Mouse (Mus musculus) embryonic facial prominence, embryonic 14.5 days (tissue): ENCODE results near the gene Exoc6. TPM values are rescaled to one million over a fixed set of nuclear protein-coding genes. Genes with fewer than 3 reads are reported as not detected.

Experiments used
- ATAC-seq: fragments of 200-750 bp; cut with Nextera tagmentation; 2 replicates; pipeline ENCODE4 v1.8.0; 2017; ENCODE audit warnings: low read depth, moderate number of reproducible peaks, moderate TSS enrichment
- DNase-seq: peaks from one replicate; pipeline ENCODE4 v3.0.0-alpha.2; 2015; ENCODE audit warnings: low spot score
- H3K27ac ChIP-seq: fragments of 300-500 bp; sonication (generic); replicated peaks from 2 replicates; pipeline ENCODE4 v1.5.1; 2014; ENCODE audit warnings: low read depth, mild to moderate bottlenecking, low read length, moderate library complexity
- H3K27me3 ChIP-seq: fragments of 300-500 bp; sonication (generic); replicated peaks from 2 replicates; pipeline ENCODE4 v1.6.1; 2014; ENCODE audit warnings: low read length; ENCODE audit not compliant: control insufficient read depth, insufficient read depth
- H3K36me3 ChIP-seq: fragments of 300-500 bp; sonication (generic); 2 replicates; pipeline ENCODE4 v1.6.1; 2014; ENCODE audit warnings: low read length, mixed read lengths; ENCODE audit not compliant: control insufficient read depth, insufficient read depth
- H3K4me1 ChIP-seq: fragments of 300-500 bp; sonication (generic); 2 replicates; pipeline ENCODE4 v1.6.1; 2014; ENCODE audit warnings: antibody characterized with exemption, low read length; ENCODE audit not compliant: control insufficient read depth, insufficient read depth
- H3K4me2 ChIP-seq: fragments of 300-500 bp; sonication (generic); 2 replicates; pipeline ENCODE4 v1.6.1; 2014; ENCODE audit warnings: low read depth, mild to moderate bottlenecking, low read length, moderate library complexity, mixed read lengths
- H3K4me3 ChIP-seq: fragments of 300-500 bp; sonication (generic); 2 replicates; pipeline ENCODE4 v1.5.1; 2014; ENCODE audit warnings: low read depth, mild to moderate bottlenecking, low read length
- H3K9ac ChIP-seq: fragments of 300-500 bp; sonication (generic); 2 replicates; pipeline ENCODE4 v1.6.1; 2014; ENCODE audit warnings: low read depth, mild to moderate bottlenecking, low read length, moderate library complexity, mixed read lengths
- H3K9me3 ChIP-seq: fragments of 300-500 bp; sonication (generic); 2 replicates; pipeline ENCODE4 v1.6.1; 2016; ENCODE audit warnings: low read length; ENCODE audit not compliant: control insufficient read depth
- WGBS: fragments of 180-500 bp; shearing (Covaris S2); extraction: QIAGEN DNeasy Blood & Tissue Kit; methylation state at CpG from one replicate; pipeline ENCODE4 v1.1.7; 2014; 5-methylcytosine and 5-hydroxymethylcytosine counted together
- polyA plus RNA-seq: library from polyadenylated mRNA; unstranded; fragments of >200 nt; fragmentation: Nextera tagmentation; extraction: Ambion mirVana; gene quantifications from 2 replicates; pipeline ENCODE4 v1.2.1, GENCODE M21; 2014

Gene Exoc6
- polyA plus RNA-seq, 1 experiment from 2014 or later, result 10.7 TPM

- no peaks in the 10 kb centered on the region for H3K36me3 ChIP-seq
- peak overlapping the region; percentile 66 for H3K4me2 ChIP-seq
- no peak for ATAC-seq
- WGBS, result 3% methylated on average over 36 of the region's 42 CpGs
- H3K9me3 ChIP-seq, result no peaks in the 10 kb centered on the region
- no peak overlapping the region for H3K9ac ChIP-seq
- DNase-seq, result no peak
- peak overlapping the region; percentile 39 for H3K4me3 ChIP-seq
- no peak overlapping the region for H3K27ac ChIP-seq
- peaks cover 5% of the 10 kb centered on the region; the same call in 1 of the 2 replicates for H3K4me1 ChIP-seq
- H3K27me3 ChIP-seq, result peaks cover 100% of the 10 kb centered on the region
These were observed 145.8 kb downstream of the Exoc6 start for GRCm38 (mm10) chr19:37695762-37696602.

DNA sequence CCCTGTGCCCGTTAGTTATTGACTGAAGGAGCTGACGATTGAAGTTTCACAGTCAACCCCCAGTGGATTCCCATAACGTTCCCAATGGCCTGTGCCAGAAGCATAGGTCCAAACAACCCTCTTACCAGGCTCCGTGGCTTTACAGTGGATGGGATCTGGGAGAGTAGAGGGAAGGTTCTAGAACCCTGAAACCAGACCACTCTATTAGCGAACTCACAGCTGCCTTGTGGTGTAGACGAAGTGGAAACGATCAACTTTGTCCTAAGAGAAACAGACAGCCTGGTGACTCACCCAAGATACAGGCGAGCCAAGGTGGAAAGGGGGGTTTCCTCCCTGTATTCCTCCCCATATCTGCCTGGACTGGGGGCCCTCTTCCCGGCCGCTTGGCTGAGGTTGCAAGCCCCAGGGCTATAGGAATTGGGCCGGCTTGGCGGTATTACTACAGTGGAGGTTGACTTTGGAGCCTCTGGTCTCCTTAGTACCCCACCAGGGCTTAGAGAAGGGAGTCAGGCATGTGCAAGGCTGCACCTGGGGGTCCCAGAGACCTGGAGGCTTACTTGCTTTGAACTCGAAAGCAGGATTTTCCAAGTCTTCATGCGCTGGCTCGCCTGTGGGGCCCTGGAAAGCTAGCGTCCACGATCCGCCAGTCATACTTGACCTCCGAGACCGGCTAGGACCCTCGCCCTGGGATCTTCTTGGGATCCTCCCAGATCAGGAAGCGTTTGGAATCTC is 146.6 kb downstream of the Exoc6 start:
- Histone ChIP-seq H3K4me2 (peak overlapping the region; percentile 66), H3K27ac (no peak overlapping the region), H3K27me3 (peaks cover 95% of the 10 kb centered on the region), H3K9ac (no peak overlapping the region), H3K4me1 (peaks cover 5% of the 10 kb centered on the region; the same call in 1 of the 2 replicates), H3K36me3 (no peaks in the 10 kb centered on the region), H3K9me3 (no peaks in the 10 kb centered on the region), H3K4me3 (peak overlapping the region; percentile 39)
- ATAC-seq (no peak), DNase-seq (no peak)
- WGBS, result 4% methylated on average over 22 of the region's 22 CpGs

GRCm38 (mm10) chr19:37697335-37697636 is 147.1 kb downstream of the Exoc6 start:
- no peak overlapping the region for H3K9ac ChIP-seq
- no peaks in the 10 kb centered on the region for H3K9me3 ChIP-seq
- peaks cover 95% of the 10 kb centered on the region for H3K27me3 ChIP-seq
- peaks cover 5% of the 10 kb centered on the region; the same call in 1 of the 2 replicates for H3K4me1 ChIP-seq
- H3K4me3 ChIP-seq, result peak overlapping the region; percentile 39
- ATAC-seq (no peak), DNase-seq (no peak)
- no peaks in the 10 kb centered on the region for H3K36me3 ChIP-seq
- no peak overlapping the region for H3K27ac ChIP-seq
- WGBS, result under 1% methylated on average over 18 of the region's 18 CpGs
- H3K4me2 ChIP-seq, result peak overlapping the region; percentile 66

DNA sequence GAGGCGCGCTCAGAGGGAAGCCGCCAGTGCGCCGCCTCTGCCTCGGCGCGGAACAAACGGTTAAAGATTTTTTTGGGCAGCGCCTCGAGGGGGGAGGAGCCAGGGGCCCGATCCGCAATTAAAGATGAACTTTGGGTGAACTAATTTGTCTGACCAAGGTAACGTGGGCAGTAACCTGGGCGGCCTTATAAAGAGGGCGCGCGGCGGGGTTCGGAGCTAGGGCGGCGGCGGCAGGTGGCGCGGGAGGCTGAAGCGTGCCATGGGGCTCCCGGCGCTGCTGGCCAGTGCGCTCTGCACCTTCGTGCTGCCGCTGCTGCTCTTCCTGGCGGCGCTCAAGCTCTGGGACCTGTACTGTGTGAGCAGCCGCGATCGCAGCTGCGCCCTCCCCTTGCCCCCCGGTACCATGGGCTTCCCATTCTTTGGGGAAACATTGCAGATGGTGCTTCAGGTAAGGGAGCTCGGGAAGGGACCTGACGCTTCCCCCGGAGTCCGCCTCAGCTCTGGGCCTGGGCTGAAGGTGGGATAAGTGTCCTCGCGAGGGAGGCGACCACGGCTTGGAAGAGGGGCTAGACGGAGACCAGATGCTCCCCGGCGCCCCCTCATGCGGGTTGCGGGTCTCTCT is 147.5 kb downstream of the Exoc6 start, which contains the start of gene Cyp26a1:
Gene Cyp26a1, plus strand, starts transcription at position 148 of the 622 bp plus-strand sequence.
- Histone ChIP-seq H3K4me1 (peaks cover 5% of the 10 kb centered on the region; the same call in 1 of the 2 replicates), H3K4me2 (peak within 1 kb of the TSS; percentile 66), H3K4me3 (peak within 1 kb of the TSS; percentile 39), H3K9ac (peak within 1 kb of the TSS; percentile 2; the same call in 1 of the 2 replicates), H3K27ac (no peak within 1 kb of the TSS), H3K36me3 (no peaks in the 10 kb centered on the region), H3K9me3 (no peaks in the 10 kb centered on the region), H3K27me3 (peaks cover 95% of the 10 kb centered on the region)
- peak; percentile 51 for ATAC-seq
- no peak for DNase-seq
- 0% methylated on average over 44 of the region's 51 CpGs for WGBS

DNA sequence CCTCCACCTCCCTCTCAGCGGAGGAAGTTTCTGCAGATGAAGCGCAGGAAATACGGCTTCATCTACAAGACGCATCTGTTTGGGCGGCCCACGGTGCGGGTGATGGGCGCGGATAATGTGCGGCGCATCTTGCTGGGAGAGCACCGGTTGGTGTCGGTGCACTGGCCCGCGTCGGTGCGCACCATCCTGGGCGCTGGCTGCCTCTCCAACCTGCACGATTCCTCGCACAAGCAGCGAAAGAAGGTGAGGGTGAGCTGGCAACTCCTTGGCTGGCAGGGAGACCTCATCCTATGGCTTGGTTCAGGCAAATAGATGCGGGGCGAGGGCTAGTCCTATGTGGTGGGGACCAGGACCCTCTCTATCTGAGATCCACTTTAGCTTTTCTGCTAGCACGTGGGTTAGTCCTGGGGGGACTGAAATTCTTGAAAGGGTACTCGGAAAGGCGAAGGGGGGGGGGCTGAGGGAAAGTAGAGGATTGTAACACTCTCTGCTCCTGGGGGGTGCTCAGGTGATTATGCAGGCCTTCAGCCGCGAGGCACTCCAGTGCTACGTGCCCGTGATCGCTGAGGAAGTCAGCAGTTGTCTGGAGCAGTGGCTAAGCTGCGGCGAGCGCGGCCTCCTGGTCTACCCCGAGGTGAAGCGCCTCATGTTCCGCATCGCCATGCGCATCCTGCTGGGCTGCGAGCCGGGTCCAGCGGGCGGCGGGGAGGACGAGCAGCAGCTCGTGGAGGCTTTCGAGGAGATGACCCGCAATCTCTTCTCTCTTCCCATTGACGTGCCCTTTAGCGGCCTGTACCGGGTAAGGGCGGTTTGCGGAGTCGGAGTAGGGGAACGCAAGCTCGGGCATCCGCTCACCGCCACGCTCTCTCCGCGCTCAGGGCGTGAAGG is 148.3 kb downstream of the Exoc6 start:
- Histone ChIP-seq H3K9me3 (no peaks in the 10 kb centered on the region), H3K4me2 (peak overlapping the region; percentile 66), H3K4me1 (peaks cover 5% of the 10 kb centered on the region; the same call in 1 of the 2 replicates), H3K27me3 (peaks cover 92% of the 10 kb centered on the region), H3K36me3 (no peaks in the 10 kb centered on the region), H3K9ac (0 out of 2 replicates have a peak overlapping the region, but pooled peaks have one; percentile 2), H3K27ac (no peak overlapping the region), H3K4me3 (peak overlapping the region; percentile 39)
- DNase-seq, result no peak
- 1% methylated on average over 57 of the region's 63 CpGs for WGBS
- no peak for ATAC-seq

- H3K27me3 ChIP-seq, result peaks cover 80% of the 10 kb centered on the region
- H3K36me3 ChIP-seq, result no peaks in the 10 kb centered on the region
- no peak overlapping the region for H3K9ac ChIP-seq
- 26% methylated on average over 9 of the region's 9 CpGs for WGBS
- DNase-seq (no peak), ATAC-seq (no peak)
- peaks cover 5% of the 10 kb centered on the region; the same call in 1 of the 2 replicates for H3K4me1 ChIP-seq
- H3K4me2 ChIP-seq, result no peak overlapping the region
- no peak overlapping the region for H3K27ac ChIP-seq
- H3K9me3 ChIP-seq, result no peaks in the 10 kb centered on the region
- H3K4me3 ChIP-seq, result no peak overlapping the region
These were observed 149.5 kb downstream of the Exoc6 start for GRCm38 (mm10) chr19:37699711-37700110.

DNA sequence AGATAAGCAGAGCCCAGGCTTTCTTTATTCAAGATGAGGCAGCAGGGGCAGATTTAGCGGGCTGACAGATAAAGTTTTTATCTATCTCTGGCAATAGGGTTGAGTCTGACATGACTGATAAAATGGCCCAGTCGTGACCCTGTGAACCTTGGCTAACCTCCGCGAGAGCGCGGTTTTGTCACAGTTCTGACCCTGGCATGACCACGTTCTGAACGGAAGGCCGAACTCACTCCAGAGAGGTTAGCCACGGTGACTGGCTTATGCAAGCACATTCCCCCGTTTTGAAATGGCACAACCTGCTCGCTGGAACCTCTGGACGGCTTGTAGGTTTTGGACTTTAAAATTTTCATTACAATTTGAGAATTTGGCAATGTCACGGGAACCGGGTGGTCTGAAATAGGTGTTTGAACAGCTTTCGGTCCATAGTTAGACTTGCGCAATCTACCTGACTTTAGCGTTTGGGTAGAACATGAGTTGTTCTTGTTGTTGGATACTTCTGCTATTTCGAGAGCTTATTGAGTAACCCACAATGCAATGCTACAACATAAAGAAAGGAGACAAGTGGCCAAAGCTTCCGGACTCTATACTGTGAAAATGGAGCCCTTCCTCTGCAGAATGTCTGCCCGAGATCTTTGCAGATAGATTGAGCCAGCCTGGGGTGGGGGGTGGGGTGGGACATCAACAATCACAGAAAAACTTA is 152.3 kb downstream of the Exoc6 start:
- Histone ChIP-seq H3K27ac (no peak overlapping the region), H3K9me3 (no peaks in the 10 kb centered on the region), H3K4me2 (no peak overlapping the region), H3K9ac (no peak overlapping the region), H3K4me3 (no peak overlapping the region), H3K4me1 (peaks cover 3% of the 10 kb centered on the region; the same call in 1 of the 2 replicates), H3K27me3 (peaks cover 52% of the 10 kb centered on the region), H3K36me3 (no peaks in the 10 kb centered on the region)
- no peak for ATAC-seq
- WGBS, result 70% methylated on average over 21 of the region's 21 CpGs
- no peak for DNase-seq
